Mouse (Mus musculus) thymus, adult 18-20 months (tissue): ENCODE data around the gene Gm49380.
"Not testable (repeated sequence)": the region's sequence is repeated elsewhere in the genome, so short reads cannot be mapped to it uniquely, and the experiment has no call there.

Experiments
- DNase-seq, 2 experiments: peaks; one replicate each; pipeline ENCODE4 v3.0.0; 2022; ENCODE audit warnings: mixed read lengths in 2 of 2

Gm49380 gene

DNA sequence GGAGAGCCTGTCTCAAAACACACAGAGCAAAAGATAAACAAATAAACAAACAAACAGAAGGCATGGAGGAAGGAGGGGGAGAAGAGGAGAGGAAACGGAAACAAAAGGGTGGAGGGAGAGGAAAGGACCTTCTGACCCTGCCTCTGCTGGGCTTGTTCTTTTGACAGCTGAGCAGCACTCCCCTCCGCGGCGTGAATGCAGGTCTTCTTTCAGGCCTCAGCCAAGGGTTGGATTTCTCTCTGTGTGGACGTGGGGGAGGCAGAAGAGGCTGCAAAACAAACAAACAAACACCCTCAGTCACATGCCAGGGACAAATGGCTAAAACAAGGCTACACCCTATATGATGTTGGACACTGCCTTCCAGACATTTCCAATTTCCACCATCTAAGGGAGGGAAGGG lies 11.7 kb upstream of the Gm49380 start:
- no peak for DNase-seq

DNA sequence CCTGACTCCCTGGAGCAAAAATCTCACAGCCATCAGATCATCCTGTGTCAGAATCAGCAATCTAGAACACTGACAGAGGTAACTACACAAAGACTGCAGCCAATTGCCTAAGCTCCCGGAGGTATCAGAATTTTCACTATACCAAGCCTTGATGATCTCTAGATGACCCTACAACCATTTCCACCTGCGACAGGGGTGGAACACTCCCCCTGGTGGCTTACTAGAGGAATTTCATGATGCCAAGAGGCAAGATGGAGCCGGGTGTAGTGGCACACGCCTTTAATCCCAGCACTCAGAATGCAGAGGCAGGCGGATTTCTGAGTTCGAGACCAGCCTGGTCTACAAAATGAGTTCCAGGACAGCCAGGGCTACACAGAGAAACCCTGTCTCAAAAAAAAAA lies 11.0 kb upstream of the Gm49380 start:
- no peak for DNase-seq

DNA sequence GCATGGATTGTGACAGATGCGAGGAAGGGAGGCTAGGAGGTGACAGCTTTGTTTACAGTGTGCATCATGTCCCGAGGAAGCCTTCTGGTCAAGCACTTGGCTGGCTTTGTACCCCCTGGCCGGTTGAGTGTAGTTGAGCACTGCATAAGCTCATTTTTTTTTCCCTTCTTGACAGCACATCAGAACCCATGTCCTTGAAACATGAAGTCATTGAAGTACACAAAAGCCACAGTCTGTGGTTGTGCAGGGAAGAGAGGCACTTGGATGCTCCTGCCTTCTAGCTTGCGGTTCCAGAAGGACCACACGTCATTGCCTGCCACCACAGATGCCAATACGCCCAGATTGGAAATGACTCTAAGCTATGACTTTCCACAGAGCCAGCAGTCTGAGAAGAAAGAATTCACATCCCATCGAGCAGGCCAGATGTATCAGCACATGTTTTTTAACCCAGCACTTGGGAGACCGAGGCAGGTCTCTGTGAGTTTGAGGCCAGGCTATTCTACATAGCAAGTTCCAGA lies 6.7 kb upstream of the Gm49380 start:
- DNase-seq, result no peak

DNA sequence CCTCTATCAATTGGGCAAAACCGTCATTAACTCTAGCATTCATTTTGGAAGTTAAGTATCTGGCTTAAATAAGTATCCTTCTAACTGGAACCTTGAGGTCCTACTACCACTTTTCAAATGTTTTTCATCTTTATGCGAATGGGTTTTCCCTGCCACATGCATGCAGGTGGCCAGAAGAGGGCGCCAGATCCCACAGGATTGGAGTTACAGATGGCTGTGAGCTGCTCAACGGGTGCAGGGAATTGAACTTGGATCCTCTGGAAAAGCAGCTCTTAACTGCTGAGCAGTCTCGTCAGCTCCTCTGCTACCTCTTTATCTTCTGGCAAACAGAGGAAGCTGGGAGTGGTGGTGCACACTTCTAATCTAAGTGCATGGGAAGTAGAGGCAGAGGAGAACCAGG lies 5.7 kb upstream of the Gm49380 start:
- DNase-seq, result no peak

DNA sequence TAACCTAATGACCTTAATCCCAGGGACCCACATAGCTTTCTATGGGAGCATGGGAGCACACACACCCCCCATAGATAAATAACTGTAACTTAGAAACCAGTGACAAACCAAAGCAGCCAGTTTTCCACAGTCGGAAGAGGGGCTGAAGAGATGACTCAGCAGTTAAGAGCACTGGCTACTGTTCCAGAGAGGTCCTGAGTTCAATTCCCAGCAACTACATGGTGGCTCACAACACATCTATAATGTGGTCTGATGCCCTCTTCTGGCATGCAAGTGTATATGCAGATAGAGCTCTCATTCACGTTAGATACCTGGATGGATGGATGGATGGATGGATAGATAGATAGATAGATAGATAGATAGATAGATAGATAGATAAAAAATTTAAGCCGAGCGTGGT lies 2.9 kb upstream of the Gm49380 start:
- DNase-seq, result no peak

DNA sequence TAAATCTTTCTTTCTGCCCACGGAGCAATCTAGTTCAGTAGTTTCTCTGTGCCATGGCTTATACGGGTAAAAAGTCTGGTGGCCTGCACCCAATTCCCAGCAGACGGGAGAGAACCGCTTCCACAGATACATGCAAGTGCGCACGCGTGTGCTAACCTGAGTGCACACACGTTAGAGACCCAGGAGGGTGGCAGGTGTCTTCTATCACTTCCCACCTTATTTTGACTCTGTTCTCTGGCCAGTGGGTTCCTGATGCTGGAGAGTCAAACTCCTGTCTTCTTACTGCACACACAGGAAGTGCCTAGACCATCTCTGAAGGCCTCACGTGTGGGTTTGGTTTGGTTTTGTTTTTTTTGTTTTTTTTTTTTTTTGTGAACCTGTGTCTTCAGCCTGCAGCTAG lies 2.3 kb upstream of the Gm49380 start:
- DNase-seq, result no peak

DNA sequence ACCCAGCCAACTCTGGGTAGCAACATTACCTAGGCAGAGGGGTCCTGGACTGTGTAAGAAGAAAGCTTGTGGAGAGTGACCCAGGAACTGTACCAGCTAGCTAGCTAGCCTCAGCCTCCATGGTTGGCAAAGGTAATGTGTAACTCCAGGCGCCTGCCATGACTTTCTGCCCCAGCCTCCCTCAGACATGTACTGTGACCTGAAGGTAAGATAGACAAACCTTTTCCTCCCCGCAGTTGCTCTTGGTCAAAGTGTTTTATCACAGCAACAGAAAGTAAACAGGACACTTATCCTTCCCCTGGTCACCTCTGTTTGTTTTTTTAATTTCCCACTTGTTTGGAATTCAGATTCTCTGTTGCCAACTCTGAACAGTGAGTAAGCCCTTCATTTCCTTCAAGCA lies 1.2 kb upstream of the Gm49380 start:
- no peak for DNase-seq

DNA sequence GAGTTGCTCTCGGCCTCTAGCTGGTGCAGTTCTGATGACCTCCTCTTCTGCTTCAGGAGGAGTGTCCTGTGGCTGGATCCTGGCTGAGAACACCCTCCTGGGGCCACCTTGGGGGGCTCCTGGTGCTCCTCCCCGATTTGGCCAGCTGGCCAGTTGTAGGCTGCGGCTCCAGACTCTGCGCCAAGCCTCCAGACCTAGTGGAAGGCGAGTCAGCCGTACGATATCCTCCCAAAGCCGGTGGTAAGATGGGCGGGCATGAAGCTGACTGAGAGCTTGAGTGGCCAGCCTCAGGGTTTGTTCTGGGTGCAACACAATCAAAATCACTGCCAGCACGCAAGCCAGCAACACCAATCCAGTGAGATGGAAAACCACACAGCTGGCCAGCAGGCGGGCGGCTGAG lies 1.4 kb downstream of the Gm49380 start:
- DNase-seq, result not testable (repeated sequence)

DNA sequence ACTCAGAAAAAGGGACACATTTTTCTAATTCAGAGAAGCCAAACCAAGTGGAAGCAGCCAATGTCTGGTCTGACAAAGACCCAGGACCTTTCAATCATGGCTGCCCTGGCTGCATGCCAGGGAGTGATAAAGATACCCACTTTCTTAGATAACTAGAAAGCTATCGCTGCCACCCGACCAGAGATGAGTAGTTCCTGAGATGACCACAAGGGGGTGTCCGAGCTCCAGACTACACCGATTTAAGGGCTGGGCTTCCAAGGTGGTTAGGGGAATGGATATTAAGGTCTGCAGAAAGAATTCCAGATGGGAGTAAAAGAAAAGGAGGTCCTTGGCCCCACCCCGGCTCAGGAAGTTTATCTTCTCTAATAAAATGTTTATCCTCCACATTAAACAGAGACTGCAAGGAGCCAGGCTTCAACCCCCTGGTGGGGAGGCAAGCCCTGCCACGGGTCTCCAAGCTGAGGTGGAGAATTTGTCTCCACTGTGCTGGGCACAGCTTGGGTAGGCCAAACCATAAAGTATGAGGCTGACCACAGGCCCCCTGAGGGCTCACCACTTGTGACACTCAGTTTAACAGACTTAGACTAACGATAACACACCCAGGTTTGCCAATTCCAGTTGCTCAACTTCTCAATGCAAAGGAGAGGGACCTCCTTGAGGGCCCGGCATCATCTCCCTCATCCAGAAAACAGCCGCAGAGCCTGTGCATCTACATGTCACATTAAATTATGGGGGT lies 3.8 kb downstream of the Gm49380 start:
- peak in 1 of 2 experiments; percentile 55 for DNase-seq

DNA sequence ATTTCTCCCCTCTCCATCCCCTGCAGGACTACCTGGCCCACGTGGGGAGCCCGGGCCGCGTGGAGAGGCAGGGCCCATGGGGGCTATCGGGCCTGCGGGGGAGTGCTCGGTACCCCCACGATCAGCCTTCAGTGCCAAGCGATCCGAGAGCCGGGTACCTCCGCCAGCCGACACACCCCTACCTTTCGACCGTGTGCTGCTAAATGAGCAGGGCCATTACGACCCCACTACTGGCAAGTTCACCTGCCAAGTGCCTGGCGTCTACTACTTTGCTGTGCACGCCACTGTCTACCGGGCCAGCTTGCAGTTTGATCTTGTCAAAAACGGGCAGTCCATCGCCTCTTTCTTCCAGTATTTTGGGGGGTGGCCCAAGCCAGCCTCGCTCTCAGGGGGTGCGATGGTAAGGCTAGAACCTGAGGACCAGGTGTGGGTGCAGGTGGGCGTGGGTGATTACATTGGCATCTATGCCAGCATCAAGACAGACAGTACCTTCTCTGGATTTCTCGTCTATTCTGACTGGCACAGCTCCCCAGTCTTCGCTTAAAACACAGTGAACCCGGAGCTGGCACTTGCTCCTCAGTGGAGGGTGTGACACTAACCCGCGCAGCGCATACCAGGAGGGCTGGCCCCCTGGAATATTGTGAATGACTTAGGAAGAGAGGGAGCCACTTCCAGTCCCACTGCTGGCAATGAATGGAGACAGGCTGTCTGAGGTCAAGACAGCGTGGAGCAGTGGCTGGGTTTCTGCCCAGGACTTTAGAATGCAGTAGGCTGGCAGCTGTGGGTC lies 4.8 kb downstream of the Gm49380 start:
- no peak for DNase-seq

DNA sequence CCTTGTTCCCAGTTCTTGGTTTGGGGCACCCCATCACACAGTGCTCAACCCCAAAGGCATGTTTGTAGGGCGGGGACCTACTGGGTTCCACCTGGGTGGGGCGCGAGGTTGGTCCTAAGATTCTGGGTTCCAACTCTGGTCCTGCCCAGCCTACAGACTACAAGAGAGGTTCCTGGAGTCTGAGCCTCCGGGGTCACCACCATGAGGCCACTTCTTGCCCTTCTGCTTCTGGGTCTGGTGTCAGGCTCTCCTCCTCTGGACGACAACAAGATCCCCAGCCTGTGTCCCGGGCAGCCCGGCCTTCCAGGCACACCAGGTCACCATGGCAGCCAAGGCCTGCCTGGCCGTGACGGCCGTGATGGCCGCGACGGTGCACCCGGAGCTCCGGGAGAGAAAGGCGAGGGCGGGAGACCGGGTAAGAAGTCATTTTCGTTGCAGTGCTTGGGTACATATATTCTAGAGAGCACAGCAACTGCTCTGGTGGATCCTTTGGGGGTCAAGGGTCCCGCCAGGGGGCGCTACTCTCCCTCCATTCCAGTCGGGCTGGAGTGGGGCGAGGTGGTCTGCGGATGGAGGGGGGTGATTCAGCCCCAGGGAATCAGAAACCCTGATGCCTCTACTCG lies 5.6 kb downstream of the Gm49380 start:
- DNase-seq, result no peak

DNA sequence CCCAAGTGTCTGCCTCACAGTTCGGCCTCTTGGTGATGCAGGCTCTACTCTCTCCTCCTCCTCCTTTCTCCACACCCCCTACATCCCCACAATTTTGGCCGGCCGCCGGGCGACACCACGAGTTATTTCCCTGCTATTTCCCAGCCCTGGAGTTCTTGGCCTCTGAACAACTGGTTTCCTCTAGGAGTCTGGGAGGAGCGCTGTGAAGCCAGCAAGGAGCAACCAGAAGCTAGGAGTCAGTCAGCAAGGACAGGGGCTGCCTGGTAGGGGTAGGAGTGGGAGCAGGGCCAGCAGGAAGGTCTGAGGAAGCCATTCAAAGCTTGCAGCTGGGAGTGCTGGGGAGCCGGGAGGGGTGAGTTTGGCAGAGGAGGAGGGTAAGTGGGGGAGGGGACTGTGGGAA lies 6.2 kb downstream of the Gm49380 start, which contains the start of gene C1qtnf5:
Gene C1qtnf5 (plus strand): TSS at position 136 of the 400 bp plus-strand sequence.
- DNase-seq, result no peak

DNA sequence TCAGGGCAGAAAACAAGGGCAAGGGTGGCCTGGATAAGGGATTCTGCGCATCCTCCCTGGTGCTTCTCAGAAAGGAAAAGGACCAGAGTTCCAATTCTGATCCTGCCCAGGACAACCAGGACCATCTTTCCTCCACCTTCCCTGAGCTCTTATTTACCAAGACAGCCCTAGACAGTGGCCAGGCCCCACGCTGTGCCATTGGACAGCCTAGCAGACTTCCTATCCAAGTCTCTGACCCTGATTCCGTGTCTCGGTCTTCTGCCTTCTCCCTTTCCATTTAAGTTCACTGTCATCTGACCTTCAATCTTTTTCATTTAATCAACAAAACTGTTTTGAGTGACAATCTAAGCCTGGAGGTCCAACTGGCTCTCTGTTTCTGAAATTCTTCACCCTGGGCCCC lies 6.7 kb downstream of the Gm49380 start:
- no peak for DNase-seq

DNA sequence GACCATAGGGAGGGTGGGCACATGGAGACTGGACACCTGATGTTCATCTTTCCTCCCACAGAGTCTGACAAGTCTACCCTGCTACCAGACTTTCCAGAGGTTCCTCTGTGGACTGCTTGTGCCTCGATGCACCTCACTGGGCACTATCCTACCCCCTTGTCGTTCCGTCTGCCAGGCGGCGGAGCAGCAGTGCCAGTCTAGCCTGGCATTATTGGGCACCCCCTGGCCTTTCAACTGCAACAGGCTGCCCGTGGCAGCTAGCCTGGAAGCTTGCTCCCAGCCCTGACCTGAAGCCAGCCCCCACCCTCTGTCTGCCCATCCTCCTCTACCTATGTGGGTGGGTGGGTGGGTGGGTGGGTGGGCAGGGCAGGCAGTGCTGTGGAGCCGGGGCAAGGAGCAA lies 7.1 kb downstream of the Gm49380 start:
- no peak for DNase-seq

DNA sequence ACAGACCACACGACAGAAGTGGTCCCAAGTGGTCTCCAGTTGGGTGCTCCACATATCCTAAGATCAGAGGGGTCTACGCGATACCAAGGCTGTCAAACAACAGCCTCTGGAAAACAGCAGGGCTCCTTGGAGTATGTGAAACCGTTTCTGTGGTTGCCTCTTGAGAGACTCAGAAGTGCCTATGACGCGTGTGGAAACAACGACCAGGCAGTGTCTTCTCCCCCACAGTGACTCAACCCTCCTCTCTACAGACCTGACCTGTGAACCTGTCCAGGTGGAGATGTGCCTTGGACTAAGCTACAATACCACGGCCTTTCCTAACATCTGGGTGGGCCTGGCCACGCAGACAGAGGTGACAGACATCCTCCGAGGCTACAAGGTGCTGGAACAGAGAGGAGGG lies 7.5 kb downstream of the Gm49380 start:
- no peak for DNase-seq

DNA sequence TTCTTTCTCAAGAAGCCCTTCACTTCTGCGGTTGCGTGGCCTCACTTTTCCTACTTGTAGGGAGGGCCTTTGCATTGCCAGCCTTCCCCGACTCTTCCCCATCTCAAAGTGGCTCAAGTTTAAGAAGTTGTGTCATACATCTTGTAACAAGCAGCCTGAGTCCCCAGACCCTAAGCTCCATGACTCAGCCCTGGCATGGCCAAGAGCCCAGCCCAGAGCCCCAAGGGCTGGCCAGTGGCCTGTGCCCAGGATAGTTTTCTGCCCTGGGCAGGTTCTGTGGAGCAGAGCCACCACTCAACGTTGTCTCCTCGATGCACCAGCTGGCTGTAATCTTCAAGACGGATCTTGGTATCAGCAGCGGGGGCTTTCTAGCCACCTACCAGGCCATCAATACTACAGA lies 8.4 kb downstream of the Gm49380 start:
- DNase-seq, result no peak

DNA sequence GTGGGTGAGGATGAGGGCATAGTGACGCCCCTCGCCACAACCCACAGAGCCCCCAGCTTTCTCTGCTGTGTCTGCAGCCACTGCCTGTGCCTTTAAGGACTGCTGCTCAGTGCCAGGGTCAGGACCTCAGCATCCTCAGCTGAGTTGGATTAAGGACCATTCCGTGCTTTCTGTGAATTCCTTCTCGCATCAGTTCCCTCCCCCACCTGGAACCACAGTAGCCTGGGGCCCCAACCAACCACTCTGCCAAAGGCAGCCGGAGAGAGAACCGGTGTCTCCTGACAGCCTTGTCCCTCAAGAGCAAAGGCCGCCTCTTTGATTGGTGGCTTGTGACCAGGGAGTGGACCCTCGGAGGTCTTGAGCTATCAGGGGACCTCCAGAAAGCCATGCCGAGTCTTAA lies 11.8 kb downstream of the Gm49380 start, which contains the start of gene Mfrp:
Gene Mfrp (plus strand): TSS at position 240 of the 400 bp plus-strand sequence.
- DNase-seq, result no peak

DNA sequence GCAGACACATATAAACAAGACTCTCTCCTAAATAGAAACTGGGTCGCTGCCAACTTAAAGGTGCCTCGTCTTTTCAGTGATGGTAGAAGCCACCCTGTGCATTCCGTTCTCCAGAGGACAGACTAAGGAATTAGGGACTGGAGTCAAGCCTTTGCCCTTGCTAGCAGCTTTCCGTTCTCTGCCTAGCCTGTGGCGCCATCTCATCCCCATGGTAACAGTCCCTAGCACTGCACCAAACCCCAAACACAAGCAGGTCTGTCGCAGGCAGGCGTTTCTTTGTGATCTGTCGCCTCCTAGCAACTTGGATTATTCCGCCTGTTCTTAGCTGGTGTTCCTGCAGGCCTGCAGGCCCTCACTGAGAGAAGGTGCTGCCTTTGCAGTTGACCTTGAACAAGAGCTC lies 16.8 kb downstream of the Gm49380 start:
- no peak for DNase-seq

DNA sequence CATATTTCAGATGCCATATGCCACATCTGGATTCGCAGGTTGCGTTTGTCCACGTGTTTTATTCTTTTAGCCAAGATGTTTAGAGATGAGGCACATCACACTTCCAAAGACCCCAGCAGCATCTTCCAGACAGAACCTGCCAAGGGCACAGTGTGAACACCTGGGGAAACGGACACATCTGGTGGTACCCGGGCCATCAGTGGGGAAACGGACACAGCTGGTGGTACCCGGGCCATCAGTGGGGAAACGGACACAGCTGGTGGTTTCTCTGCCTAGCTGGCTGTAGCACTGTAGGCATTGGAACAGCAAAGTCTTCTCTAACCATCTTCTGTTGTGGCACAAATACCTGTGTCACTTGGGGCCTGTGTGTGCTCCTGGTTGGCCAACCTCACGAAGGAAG lies 17.5 kb downstream of the Gm49380 start:
- no peak for DNase-seq

DNA sequence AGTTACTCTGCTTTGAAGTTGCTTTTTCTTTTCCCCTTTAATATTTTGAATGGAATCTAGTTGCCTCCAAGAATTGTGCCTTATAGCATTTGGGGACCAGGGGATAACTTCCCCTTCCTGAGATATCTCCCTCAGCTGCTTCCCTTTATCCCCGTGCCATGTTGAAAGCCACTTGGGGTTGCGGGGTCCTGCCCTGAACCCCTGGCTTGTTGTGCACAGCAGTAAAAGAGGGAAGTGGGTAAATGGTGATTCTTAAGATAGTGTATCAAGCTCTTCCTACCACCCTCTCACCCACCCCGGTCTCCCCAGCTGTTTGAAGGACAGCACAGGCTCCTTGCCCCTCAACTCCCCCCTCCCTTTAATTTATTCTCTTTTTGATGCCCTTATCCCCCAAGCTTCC lies 18.6 kb downstream of the Gm49380 start:
- no peak for DNase-seq

DNA sequence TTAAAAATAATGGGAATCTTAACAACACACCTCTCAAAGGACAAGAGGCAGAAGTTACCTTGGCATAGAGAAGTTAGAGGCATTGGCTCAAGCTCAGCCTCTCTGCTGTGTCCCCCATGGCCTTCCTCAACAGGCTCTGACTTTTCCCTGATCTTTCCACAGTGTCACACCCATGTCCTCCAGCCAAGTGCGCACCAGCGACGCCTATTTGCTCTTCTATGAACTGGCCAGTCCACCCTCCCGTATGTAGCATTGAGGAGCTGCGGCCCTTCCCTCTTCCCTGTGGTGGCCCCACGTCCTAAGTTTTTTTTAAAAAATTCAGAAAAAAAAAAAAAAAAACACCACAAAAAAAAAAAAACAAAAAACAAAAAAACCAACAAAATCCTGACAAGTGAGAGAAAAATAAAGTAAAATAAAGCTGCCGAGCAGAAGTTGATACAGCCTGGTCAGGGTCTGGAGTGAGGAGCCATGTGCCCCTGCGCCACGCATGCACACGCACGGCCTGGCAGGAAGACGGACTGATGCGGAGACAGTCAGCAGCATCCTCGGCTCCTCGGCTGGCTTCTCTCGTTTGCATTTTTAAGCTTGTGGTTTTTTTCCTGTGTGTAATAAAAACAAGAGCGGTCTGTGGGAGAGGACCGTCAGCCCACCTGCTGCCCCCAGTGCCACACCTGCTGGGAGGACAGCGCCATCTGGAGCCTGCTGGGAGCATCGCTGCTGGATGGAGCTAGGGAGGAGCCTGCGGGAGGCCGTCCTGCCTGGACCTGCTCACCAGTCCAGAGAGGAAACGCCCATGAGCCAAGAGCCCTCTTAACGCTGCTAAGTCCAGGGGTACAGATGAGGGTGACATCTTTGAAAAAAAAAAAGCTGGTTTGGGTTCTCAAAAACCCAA lies 19.4 kb downstream of the Gm49380 start:
- DNase-seq, result peak; percentile 75 to 82

DNA sequence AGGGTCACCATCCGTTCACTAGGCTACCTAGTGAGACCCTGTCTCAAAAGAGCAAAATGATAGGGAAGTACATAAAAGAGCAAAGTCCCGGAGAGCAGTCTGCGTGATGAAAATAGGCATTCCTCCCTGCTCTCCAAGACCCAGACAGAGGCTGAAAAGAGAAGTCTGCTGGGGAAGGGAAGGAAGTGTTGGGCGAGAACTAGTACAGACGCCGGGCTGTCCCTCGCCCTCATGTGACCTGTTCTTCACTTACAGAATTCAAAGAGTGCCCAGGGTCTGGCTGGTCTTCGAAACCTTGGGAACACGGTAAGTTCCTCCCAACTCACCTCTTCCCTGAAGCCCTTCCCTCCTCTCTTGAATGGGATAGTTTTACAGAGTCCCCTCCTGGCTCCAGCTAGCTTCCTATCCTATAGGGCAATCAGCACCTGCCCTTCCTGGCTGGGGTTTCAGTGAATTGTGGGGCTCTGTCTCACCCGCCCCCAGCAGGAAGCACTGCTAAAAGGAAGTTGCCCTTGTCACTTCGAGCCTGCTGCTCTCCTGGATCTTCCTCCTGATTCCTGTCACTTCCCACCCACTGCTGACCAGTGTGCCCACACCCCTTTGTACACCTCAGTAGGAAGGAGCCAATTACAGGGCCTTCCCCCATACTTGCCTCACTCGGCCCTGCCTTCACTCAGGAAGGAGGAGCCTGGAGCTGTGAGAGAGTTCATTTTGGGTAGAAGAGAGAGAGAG lies 24.3 kb downstream of the Gm49380 start:
- DNase-seq, result no peak
